Mouse (Mus musculus) E14TG2a.4 (cell line): ENCODE results near the gene Adipor2.

Source experiments
- H3K27me3 ChIP-seq: 2 replicates; pipeline ENCODE4 v1.6.1; 2014; ENCODE audit warnings: low read length, control low read depth; ENCODE audit not compliant: insufficient read depth
- H3K36me3 ChIP-seq: 2 replicates; pipeline ENCODE4 v1.6.1; 2014; ENCODE audit warnings: low read length, control low read depth; ENCODE audit not compliant: insufficient read depth
- H3K4me1 ChIP-seq: replicated peaks from 2 replicates; pipeline ENCODE4 v1.6.1; 2014; ENCODE audit warnings: low read depth, low read length, control low read depth
- H3K4me3 ChIP-seq: replicated peaks from 2 replicates; pipeline ENCODE4 v1.5.1; 2014; ENCODE audit warnings: mild to moderate bottlenecking, low read length
- H3K9me3 ChIP-seq: 2 replicates; pipeline ENCODE4 v1.6.1; 2014; ENCODE audit warnings: low read length, control low read depth
- CTCF ChIP-seq: conservative IDR thresholded peaks from 2 replicates; pipeline ENCODE4 v1.5.1; 2014; ENCODE audit warnings: low read length
- NANOG ChIP-seq: IDR thresholded peaks from 2 replicates; pipeline ENCODE4 v1.6.1; 2014; ENCODE audit warnings: borderline replicate concordance, low read length, mixed read lengths
- POU5F1 ChIP-seq: IDR thresholded peaks from 2 replicates; pipeline ENCODE4 v1.6.1; 2014; ENCODE audit warnings: low read length, borderline replicate concordance

Gene Adipor2

DNA sequence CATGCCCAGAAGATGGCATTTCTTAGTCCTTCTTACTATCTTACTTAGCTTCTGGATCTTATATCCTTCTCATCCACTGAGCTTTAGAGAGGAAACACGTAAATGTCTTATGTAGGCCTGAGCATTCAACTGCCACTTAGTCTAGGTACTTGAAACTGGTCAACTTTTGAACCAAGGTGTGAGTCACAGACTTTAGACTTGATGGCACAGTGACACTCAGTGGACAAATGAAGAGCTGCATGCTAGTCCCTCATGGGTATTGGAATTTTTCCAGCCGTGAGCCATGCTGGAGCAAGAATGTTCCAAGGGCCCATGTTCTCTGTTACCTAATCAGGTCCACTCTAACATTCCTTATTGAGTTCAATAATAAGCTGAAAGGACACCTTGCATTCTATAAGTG is 13.0 kb upstream of the Adipor2 start:
- no peaks in the 10 kb centered on the region for H3K9me3 ChIP-seq
- no peak for TF ChIP-seq POU5F1
- TF ChIP-seq CTCF: peak; percentile 93
- peaks cover 9% of the 10 kb centered on the region; the same call in 1 of the 2 replicates for H3K27me3 ChIP-seq
- H3K4me1 ChIP-seq: peaks cover 33% of the 10 kb centered on the region
- no peak overlapping the region for H3K4me3 ChIP-seq
- H3K36me3 ChIP-seq: no peaks in the 10 kb centered on the region

DNA sequence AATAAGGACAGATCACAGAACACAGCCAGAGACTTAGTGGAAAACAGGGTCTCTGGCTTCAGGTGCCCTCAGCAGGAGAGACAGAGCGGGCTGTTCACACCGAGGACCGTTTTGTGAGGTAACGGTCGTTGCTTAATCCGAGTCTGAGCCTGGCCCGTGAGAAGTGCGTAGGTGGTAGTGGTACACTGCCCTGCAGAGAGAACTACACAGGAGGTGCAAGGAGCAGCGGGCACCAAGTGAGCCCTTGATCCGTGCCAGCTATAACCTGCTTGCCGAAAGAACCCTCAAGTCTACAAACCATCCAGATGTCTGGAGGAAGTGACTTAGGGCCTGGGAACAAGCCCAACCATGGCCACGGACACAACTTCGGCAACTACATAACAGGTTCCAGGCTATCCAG is 11.8 kb upstream of the Adipor2 start:
- Histone ChIP-seq H3K9me3 (no peaks in the 10 kb centered on the region), H3K4me1 (peaks cover 26% of the 10 kb centered on the region)
- TF ChIP-seq POU5F1: no peak
- TF ChIP-seq NANOG: no peak
- no peak for TF ChIP-seq CTCF

DNA sequence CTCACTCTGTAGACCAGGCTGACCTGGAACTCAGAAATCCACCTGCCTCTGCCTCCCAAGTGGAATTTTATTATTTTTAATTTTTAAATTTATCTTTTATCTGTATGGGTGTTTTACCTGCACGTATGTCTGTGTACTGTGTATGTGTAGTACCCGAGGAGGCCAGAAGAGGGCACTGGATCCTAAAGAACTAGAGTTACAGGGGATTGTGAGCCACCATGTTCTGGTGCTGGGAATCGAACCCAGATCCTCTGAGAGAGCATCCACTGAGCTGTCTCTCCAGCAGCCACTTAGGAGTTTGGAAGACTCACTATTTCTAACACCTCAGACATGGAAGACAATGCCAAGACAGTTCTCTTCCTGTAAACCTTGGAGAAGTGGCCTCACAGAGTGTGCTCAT is 11.1 kb upstream of the Adipor2 start:
- TF ChIP-seq CTCF: peak; percentile 43; the same call in 1 of the 2 replicates
- TF ChIP-seq NANOG: no peak

More for the DNA sequence above, 11.8 kb upstream of the Adipor2 start:
- Histone ChIP-seq H3K4me3 (no peak overlapping the region), H3K36me3 (no peaks in the 10 kb centered on the region), H3K27me3 (peaks cover 9% of the 10 kb centered on the region; the same call in 1 of the 2 replicates)

DNA sequence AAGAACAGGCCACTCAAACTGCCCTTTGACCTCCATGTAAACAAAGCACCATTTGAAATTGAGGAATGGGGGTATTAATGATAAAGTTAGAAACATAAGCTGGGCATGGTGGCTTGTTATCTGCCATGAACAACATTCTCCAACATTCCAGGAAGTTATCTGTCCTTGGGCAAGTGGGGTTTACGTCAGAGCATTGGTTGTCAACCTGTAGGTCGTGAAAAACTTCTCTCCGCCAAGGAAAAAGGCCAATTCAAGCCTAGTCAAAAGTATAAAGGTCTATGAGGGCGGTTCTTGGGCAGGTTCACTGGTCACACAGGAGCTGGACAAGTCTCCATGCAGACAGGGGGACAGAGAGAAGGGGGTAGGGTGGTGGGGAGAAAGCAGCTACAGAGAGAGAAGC is 3.5 kb upstream of the Adipor2 start:
- H3K4me3 ChIP-seq: no peak overlapping the region
- no peak for TF ChIP-seq POU5F1

More for the DNA sequence above, 11.1 kb upstream of the Adipor2 start:
- Histone ChIP-seq H3K9me3 (no peaks in the 10 kb centered on the region), H3K4me3 (no peak overlapping the region), H3K36me3 (no peaks in the 10 kb centered on the region), H3K4me1 (peaks cover 33% of the 10 kb centered on the region), H3K27me3 (peaks cover 9% of the 10 kb centered on the region; the same call in 1 of the 2 replicates)

DNA sequence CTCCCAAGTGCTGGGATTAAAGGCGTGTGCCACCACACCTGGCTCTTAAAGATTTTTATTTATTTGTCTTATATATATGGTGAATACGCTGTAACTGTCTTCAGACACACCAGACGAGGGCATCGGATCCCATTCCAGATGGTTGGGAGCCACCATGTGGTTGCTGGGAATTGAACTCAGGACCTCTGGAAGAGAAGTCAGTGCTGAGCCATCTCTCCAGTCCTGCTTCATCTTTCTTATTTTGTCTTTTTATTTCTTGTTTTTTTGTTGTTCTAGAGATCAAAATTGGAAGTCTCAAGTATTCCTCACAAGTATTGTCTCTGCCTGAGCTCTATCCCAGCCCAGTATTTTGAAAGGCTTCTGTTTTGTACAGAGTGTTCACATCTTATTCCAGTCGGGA is 2.9 kb upstream of the Adipor2 start:
- Histone ChIP-seq H3K4me1 (peaks cover 84% of the 10 kb centered on the region), H3K27me3 (no peaks in the 10 kb centered on the region), H3K4me3 (no peak overlapping the region), H3K9me3 (no peaks in the 10 kb centered on the region), H3K36me3 (peaks cover 3% of the 10 kb centered on the region; the same call in 1 of the 2 replicates)
- TF ChIP-seq CTCF (no peak), POU5F1 (no peak), NANOG (no peak)

More for the DNA sequence above, 3.5 kb upstream of the Adipor2 start:
- Histone ChIP-seq H3K4me1 (peaks cover 81% of the 10 kb centered on the region), H3K27me3 (no peaks in the 10 kb centered on the region), H3K36me3 (no peaks in the 10 kb centered on the region), H3K9me3 (no peaks in the 10 kb centered on the region)

DNA sequence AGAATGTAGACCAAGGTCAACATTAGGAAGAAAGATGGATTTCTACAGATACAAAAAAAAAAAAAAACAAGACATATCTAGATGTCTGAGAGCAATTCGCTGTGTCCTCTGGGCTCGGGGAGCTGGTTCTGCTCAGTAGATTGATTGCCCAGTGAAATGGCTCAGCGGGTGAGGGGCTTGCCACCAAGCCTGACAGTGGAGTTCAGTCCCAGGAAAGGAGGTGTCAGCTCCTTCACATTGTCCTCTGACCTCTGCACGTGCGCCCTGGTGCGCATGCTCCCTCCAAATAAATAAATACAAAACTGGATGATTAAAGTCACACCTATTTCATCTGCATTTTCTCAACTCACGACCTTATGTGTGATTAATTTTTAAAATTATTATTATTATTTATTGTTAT is 1.9 kb upstream of the Adipor2 start:
- TF ChIP-seq CTCF: no peak
- no peak for TF ChIP-seq POU5F1
- TF ChIP-seq NANOG: peak; percentile 44; the same call in 1 of the 2 replicates
- Histone ChIP-seq H3K4me3 (peak overlapping the region; percentile 41; the same call in 1 of the 2 replicates), H3K36me3 (peaks cover 8% of the 10 kb centered on the region; the same call in 1 of the 2 replicates), H3K4me1 (peaks cover 91% of the 10 kb centered on the region), H3K9me3 (no peaks in the 10 kb centered on the region), H3K27me3 (no peaks in the 10 kb centered on the region)

DNA sequence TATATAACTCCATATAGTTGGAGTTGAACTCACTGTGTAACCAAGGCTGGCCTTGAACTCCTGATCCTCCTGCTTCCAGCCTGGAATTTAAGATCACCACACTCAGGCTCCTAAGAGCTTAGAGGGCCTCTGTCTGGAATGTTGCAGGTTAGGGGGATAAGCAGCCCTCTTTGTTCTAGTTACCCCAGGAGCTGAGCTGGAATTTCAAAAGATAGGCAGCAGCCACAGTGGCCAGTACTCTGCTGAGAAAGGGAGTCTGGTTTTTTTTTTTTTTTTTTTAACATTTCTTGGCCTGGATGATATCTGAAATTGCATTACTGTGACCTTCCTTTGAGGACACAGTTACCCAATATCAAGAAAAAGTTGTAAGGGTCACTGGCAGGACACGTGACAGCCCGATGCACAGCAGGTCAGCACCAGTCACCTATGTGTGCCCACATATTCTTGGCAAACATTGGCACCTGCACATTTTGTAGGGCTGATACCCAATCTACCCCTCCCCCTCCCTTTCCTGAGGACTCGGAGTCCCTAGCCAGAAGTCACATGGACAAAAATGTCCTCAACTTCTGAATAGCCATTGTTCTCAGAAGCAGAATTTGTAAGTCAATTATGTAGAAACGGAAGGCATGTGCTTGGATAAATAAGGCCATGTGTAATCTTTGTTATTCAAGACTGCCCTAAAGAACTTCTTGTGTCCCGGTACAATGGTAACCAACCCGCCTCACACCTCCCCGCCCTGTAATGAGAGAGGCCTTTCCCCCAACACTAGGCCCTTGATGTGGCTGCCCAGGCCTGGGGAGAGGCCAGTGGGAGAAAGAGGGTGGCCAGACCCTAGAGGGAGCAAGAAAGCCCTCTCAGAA is 1.1 kb upstream of the Adipor2 start:
- Histone ChIP-seq H3K9me3 (no peaks in the 10 kb centered on the region), H3K4me1 (peaks cover 91% of the 10 kb centered on the region), H3K4me3 (peak overlapping the region; percentile 41; the same call in 1 of the 2 replicates), H3K36me3 (peaks cover 12% of the 10 kb centered on the region), H3K27me3 (no peaks in the 10 kb centered on the region)
- TF ChIP-seq POU5F1 (peak; percentile 57; the same call in 1 of the 2 replicates), NANOG (peak; percentile 62; the same call in 1 of the 2 replicates), CTCF (no peak)

DNA sequence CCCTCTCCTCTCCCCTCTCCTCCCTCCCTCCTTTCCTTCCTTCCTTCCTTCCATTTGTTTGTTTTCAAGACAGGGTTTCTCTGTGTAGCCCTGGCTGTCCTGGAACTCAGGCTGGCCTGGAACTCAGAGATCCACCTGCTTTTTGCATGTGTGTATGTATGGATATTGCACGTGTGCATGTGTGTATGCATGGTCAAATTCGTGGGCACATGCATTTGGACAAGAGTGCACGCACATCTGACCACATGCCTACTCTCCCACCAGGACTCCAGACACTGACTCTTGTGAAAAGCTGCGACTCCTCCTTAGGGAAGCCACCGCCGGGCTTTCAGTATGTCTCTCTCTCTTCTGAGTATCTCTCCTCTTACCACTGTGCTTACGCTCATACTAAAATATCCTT is 317 bp upstream of the Adipor2 start:
- TF ChIP-seq NANOG: no peak
- TF ChIP-seq POU5F1: no peak
- no peak for TF ChIP-seq CTCF
- peaks cover 16% of the 10 kb centered on the region for H3K36me3 ChIP-seq
- no peaks in the 10 kb centered on the region for H3K9me3 ChIP-seq
- H3K4me3 ChIP-seq: peak overlapping the region; percentile 27
- peaks cover 90% of the 10 kb centered on the region for H3K4me1 ChIP-seq
- no peaks in the 10 kb centered on the region for H3K27me3 ChIP-seq
